Mouse (Mus musculus): ENCODE measurements around the gene Myrip. TPM values are rescaled to one million over a fixed set of nuclear protein-coding genes. Genes with fewer than 3 reads are reported as not detected.

Myrip gene
- polyA plus RNA-seq, 1 experiment from 2014 or later: 0.84 TPM

DNA sequence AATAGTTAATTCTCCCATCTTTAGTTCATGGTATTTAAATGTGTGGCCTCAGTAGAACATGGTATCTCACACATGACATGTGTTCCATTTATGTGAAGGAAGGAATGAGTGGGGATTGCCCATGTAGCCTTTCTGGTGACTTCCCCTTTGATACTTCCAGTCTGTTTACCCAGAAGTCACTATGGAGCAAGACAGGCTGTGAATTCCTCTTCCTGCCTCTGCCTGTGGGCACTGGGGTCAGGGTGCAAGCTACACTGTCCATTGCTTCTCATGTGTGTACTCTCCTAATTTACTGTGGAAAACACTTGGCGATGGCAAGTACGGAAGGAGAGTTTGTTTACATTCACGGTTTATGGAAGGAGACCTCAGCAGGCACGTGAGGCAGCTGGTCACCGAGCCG, 55.2 kb downstream of the Myrip start:
- ATAC-seq (ENCODE audit: insufficient number of reproducible peaks, low FRiP score, low TSS enrichment, low read depth): no peak
- no peaks in the 10 kb centered on the region for H3K9me3 ChIP-seq (replicated peaks)
- WGBS: 82% methylated on average over 6 of the region's 6 CpGs
- H3K4me1 ChIP-seq: no peaks in the 10 kb centered on the region
- H3K27ac ChIP-seq (replicated peaks): no peak overlapping the region
- no peak overlapping the region for H3K4me3 ChIP-seq (replicated peaks)
- H3K36me3 ChIP-seq: no peaks in the 10 kb centered on the region
- no peak overlapping the region for H3K4me2 ChIP-seq (replicated peaks)
- H3K9ac ChIP-seq: no peak overlapping the region
- H3K27me3 ChIP-seq: 0 out of 2 replicates have a peak, but pooled peaks cover 3% of the 10 kb centered on the region

DNA sequence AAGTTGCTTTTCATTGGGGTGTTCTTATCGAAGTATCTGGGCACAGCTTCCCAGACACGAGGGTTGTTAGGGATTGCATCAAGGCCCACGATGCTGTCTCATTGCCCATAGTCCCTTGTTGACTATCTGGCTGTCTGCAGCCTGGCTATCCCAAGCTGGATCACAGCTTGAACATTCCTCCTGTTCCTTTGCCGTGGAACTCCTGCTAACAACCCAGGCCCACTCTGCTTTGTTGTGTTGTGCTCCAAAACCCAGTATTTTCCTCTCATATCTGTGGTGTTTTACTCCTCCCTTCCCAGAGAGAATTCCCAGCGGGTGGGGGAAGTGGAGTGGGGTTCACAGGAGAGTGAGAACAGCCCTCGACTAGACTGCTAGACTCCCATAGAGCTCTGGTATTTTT, 56.7 kb downstream of the Myrip start:
- ATAC-seq (ENCODE audit: insufficient number of reproducible peaks, low FRiP score, low TSS enrichment, low read depth): no peak
- Histone ChIP-seq H3K27ac (replicated peaks) (no peak overlapping the region), H3K4me1 (no peaks in the 10 kb centered on the region), H3K9ac (no peak overlapping the region), H3K27me3 (0 out of 2 replicates have a peak, but pooled peaks cover 3% of the 10 kb centered on the region), H3K9me3 (replicated peaks) (no peaks in the 10 kb centered on the region), H3K4me3 (replicated peaks) (no peak overlapping the region), H3K4me2 (replicated peaks) (no peak overlapping the region), H3K36me3 (no peaks in the 10 kb centered on the region)
- WGBS: 74% methylated on average over 6 of the region's 6 CpGs

DNA sequence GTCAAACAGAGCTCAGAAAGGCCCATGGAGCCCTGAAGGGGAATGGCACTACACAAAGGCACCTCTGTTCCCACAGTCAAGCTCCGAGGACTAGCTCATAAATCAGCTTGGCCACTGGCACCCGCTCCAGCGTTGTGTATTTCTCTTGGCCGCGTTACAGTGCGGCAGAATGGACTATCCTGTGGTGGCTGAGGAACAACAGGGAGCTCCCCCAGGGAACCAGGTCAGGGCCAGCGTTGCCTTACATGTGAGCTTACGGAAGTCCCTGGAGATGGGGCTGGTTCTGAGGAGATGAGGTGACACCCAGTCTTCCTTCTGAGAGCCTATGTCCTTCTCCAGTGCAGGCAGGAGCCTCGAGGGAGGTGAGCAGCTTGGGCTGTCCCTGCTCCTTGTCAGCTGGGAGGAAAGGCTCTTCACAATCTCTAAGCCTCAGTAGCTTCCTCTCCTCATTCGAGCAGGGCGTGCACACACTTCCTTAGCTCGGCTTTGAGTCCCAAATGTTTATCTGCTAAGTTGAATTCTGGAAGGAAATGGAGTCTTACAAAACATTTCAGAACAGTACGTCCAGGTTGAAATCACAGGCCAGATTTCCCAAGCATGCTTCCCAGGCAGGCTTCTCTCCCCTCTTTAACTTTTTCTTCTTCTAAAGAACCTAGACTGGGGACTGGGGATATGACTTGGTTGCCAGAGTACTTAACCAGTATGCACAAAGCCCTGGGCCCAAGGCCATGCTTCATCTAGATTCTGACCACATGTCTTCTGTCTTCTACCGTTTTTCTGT, 59.3 kb downstream of the Myrip start:
- no peaks in the 10 kb centered on the region for H3K9me3 ChIP-seq (replicated peaks)
- no peaks in the 10 kb centered on the region for H3K36me3 ChIP-seq
- no peaks in the 10 kb centered on the region for H3K4me1 ChIP-seq
- H3K27ac ChIP-seq (replicated peaks): no peak overlapping the region
- H3K4me3 ChIP-seq (replicated peaks): no peak overlapping the region
- no peak overlapping the region for H3K4me2 ChIP-seq (replicated peaks)
- no peak for ATAC-seq (ENCODE audit: insufficient number of reproducible peaks, low FRiP score, low TSS enrichment, low read depth)
- 0 out of 2 replicates have a peak, but pooled peaks cover 3% of the 10 kb centered on the region for H3K27me3 ChIP-seq
- no peak overlapping the region for H3K9ac ChIP-seq
- 38% methylated on average over 14 of the region's 14 CpGs for WGBS

- Histone ChIP-seq H3K27me3 (0 out of 2 replicates have a peak, but pooled peaks cover 3% of the 10 kb centered on the region), H3K4me3 (replicated peaks) (no peak overlapping the region), H3K4me1 (no peaks in the 10 kb centered on the region), H3K27ac (replicated peaks) (no peak overlapping the region), H3K9ac (no peak overlapping the region), H3K9me3 (replicated peaks) (no peaks in the 10 kb centered on the region), H3K36me3 (no peaks in the 10 kb centered on the region), H3K4me2 (replicated peaks) (no peak overlapping the region)
- ATAC-seq (ENCODE audit: insufficient number of reproducible peaks, low FRiP score, low TSS enrichment, low read depth): no peak
- WGBS: 78% methylated on average over 6 of the region's 6 CpGs
Measured at GRCm38 (mm10) chr9:120361656-120362055, 60.3 kb downstream of the Myrip start.

DNA sequence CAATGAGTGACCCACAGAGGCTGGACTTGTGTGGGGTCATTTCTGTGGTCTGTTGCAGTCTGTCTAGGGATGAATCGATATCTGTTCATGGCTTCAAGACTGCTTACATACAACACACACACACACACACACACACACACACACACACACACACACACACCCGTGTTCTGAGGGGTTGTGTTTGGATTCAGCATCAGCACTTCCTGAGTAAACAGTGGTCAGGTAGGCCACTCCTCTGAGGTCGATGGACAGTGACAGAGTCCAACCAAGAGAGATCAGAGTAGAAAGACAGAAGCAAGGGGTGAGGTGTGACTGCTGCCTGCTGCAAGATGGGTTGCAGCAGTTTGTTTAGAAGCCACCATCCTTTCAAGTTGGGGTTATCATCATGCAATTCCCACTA, 61.4 kb downstream of the Myrip start:
- Histone ChIP-seq H3K4me1 (no peaks in the 10 kb centered on the region), H3K9me3 (replicated peaks) (no peaks in the 10 kb centered on the region), H3K27ac (replicated peaks) (no peak overlapping the region), H3K27me3 (0 out of 2 replicates have a peak, but pooled peaks cover 3% of the 10 kb centered on the region), H3K4me2 (replicated peaks) (no peak overlapping the region), H3K36me3 (no peaks in the 10 kb centered on the region), H3K9ac (no peak overlapping the region), H3K4me3 (replicated peaks) (no peak overlapping the region)
- WGBS: 62% methylated on average over 3 of the region's 3 CpGs
- ATAC-seq (ENCODE audit: insufficient number of reproducible peaks, low FRiP score, low TSS enrichment, low read depth): no peak

DNA sequence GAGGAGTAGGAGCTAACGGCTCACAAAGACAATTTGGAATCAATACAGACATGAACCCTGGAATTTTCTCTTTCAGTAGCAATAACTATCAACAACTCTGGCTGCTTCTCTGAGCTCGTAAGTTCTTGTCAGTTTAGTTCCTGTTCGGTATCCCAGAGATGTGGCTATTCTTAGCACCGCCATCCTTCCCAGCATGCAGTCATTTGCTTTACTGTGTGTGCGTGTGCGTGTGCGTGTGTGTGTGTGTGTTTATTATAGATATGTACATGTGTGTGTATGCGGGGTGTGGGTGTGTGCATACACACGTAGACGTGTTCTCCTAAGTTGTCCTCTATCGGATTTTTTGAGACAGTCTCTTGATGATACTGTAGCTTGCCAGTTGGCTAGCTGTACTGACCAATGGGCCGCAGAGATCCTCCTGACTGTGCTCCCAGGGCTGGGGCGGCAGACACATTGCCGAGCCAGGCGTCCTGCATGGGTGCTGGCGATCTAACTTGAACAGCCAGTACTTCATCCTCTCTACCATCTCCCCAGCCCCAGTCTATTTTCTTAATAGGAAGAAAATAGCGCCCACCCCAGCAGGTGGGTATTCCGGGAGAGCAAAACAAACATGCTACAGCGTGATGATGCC, 63.5 kb downstream of the Myrip start:
- 82% methylated on average over 19 of the region's 19 CpGs for WGBS
- no peak overlapping the region for H3K4me3 ChIP-seq (replicated peaks)
- no peak overlapping the region for H3K27ac ChIP-seq (replicated peaks)
- H3K9me3 ChIP-seq (replicated peaks): no peaks in the 10 kb centered on the region
- H3K4me1 ChIP-seq: no peaks in the 10 kb centered on the region
- ATAC-seq (ENCODE audit: insufficient number of reproducible peaks, low FRiP score, low TSS enrichment, low read depth): no peak
- H3K4me2 ChIP-seq (replicated peaks): no peak overlapping the region
- H3K9ac ChIP-seq: no peak overlapping the region
- no peaks in the 10 kb centered on the region for H3K27me3 ChIP-seq
- no peaks in the 10 kb centered on the region for H3K36me3 ChIP-seq

- H3K27ac ChIP-seq (replicated peaks): no peak overlapping the region
- no peak overlapping the region for H3K9ac ChIP-seq
- no peaks in the 10 kb centered on the region for H3K36me3 ChIP-seq
- H3K4me2 ChIP-seq (replicated peaks): no peak overlapping the region
- ATAC-seq (ENCODE audit: insufficient number of reproducible peaks, low FRiP score, low TSS enrichment, low read depth): no peak
- H3K4me1 ChIP-seq: no peaks in the 10 kb centered on the region
- H3K9me3 ChIP-seq (replicated peaks): no peaks in the 10 kb centered on the region
- H3K27me3 ChIP-seq: no peaks in the 10 kb centered on the region
- no peak overlapping the region for H3K4me3 ChIP-seq (replicated peaks)
- WGBS: 90% methylated on average over 1 of the region's 1 CpGs
Measured at GRCm38 (mm10) chr9:120367526-120367925, 66.2 kb downstream of the Myrip start.

- no peak for ATAC-seq (ENCODE audit: insufficient number of reproducible peaks, low FRiP score, low TSS enrichment, low read depth)
- Histone ChIP-seq H3K36me3 (no peaks in the 10 kb centered on the region), H3K9ac (no peak overlapping the region), H3K4me2 (replicated peaks) (no peak overlapping the region), H3K4me3 (replicated peaks) (no peak overlapping the region), H3K9me3 (replicated peaks) (no peaks in the 10 kb centered on the region), H3K27ac (replicated peaks) (no peak overlapping the region), H3K27me3 (no peaks in the 10 kb centered on the region), H3K4me1 (no peaks in the 10 kb centered on the region)
- 77% methylated on average over 5 of the region's 5 CpGs for WGBS
Measured at GRCm38 (mm10) chr9:120371633-120372032, 70.3 kb downstream of the Myrip start.

- H3K27ac ChIP-seq (replicated peaks): no peak overlapping the region
- WGBS: 73% methylated on average over 6 of the region's 6 CpGs
Measured at GRCm38 (mm10) chr9:120372347-120372746, 71.0 kb downstream of the Myrip start.

GRCm38 (mm10) chr9:120377726-120378125, 76.4 kb downstream of the Myrip start:
- no peak overlapping the region for H3K9ac ChIP-seq
- no peaks in the 10 kb centered on the region for H3K36me3 ChIP-seq
- no peaks in the 10 kb centered on the region for H3K9me3 ChIP-seq (replicated peaks)
- no peak overlapping the region for H3K4me2 ChIP-seq (replicated peaks)
- H3K4me3 ChIP-seq (replicated peaks): no peak overlapping the region
- no peaks in the 10 kb centered on the region for H3K27me3 ChIP-seq
- ATAC-seq (ENCODE audit: insufficient number of reproducible peaks, low FRiP score, low TSS enrichment, low read depth): no peak
- 27% methylated on average over 11 of the region's 11 CpGs for WGBS
- H3K27ac ChIP-seq (replicated peaks): no peak overlapping the region
- H3K4me1 ChIP-seq: no peaks in the 10 kb centered on the region

More at GRCm38 (mm10) chr9:120372347-120372746, 71.0 kb downstream of the Myrip start:
- no peaks in the 10 kb centered on the region for H3K27me3 ChIP-seq
- no peak overlapping the region for H3K4me2 ChIP-seq (replicated peaks)
- no peaks in the 10 kb centered on the region for H3K9me3 ChIP-seq (replicated peaks)
- no peaks in the 10 kb centered on the region for H3K36me3 ChIP-seq
- no peak for ATAC-seq (ENCODE audit: insufficient number of reproducible peaks, low FRiP score, low TSS enrichment, low read depth)
- no peak overlapping the region for H3K4me3 ChIP-seq (replicated peaks)
- no peaks in the 10 kb centered on the region for H3K4me1 ChIP-seq
- no peak overlapping the region for H3K9ac ChIP-seq

DNA sequence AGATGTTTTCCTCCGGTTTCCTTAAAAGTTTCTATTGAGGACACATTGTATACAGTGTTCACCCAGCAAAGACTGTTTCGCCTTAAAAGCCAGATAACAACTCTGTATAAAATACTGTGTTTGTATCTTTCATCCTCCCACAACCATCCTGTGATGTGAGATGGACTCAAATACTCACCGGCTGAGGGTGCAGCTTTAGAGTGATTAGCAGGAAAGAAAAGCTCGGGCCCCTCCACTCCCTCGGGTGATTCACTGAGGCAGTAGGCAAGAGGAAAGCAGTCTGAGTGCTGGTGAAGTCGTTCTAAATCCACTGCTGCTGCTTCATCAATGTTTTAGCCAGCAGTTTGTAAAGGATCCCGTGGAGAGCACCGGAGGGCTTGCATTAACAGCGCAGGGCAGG, 93.9 kb downstream of the Myrip start:
- no peaks in the 10 kb centered on the region for H3K36me3 ChIP-seq
- H3K9me3 ChIP-seq (replicated peaks): no peaks in the 10 kb centered on the region
- no peak overlapping the region for H3K4me2 ChIP-seq (replicated peaks)
- H3K27me3 ChIP-seq: no peaks in the 10 kb centered on the region; the same call in 1 of the 2 replicates
- 37% methylated on average over 9 of the region's 9 CpGs for WGBS
- H3K9ac ChIP-seq: no peak overlapping the region
- no peak overlapping the region for H3K4me3 ChIP-seq (replicated peaks)
- H3K4me1 ChIP-seq: no peaks in the 10 kb centered on the region
- no peak overlapping the region for H3K27ac ChIP-seq (replicated peaks)
- no peak for ATAC-seq (ENCODE audit: insufficient number of reproducible peaks, low FRiP score, low TSS enrichment, low read depth)

Measured in embryonic facial prominence, embryonic 15.5 days (tissue).